Mouse (Mus musculus) liver, embryonic 14.5 days (tissue): Measurements from ENCODE around the gene Lcmt1.

Experiments
- CTCF ChIP-seq: IDR thresholded peaks from 2 replicates; pipeline ENCODE4 v1.5.1; 2016; ENCODE audit warnings: antibody characterized with exemption, low read depth, control low read depth
- EP300 ChIP-seq: IDR thresholded peaks from 2 replicates; pipeline ENCODE4 v1.6.1; 2016; ENCODE audit warnings: antibody characterized with exemption, low read depth

GRCm38 (mm10) chr7:123362806-123363205 is 6.8 kb upstream of the Lcmt1 start:
- TF ChIP-seq EP300 (no peak), CTCF (no peak)
